Mouse (Mus musculus) midbrain, embryonic 12.5 days (tissue): ENCODE data around the gene Olfr116. TPM values are rescaled to one million over a fixed set of nuclear protein-coding genes. Genes with fewer than 3 reads are reported as not detected.

Experiments
- ATAC-seq: fragments of 200-750 bp; cut with Nextera tagmentation; 2 replicates; pipeline ENCODE4 v1.8.0; 2017; ENCODE audit warnings: low read depth, moderate TSS enrichment, moderate library complexity; ENCODE audit not compliant: low FRiP score
- H3K27ac ChIP-seq: fragments of 300-500 bp; sonication (generic); replicated peaks from 2 replicates; pipeline ENCODE4 v1.5.1; 2016; ENCODE audit warnings: mild to moderate bottlenecking
- H3K27me3 ChIP-seq: fragments of 300-500 bp; sonication (generic); 2 replicates; pipeline ENCODE4 v1.6.1; 2016; ENCODE audit warnings: mild to moderate bottlenecking
- H3K36me3 ChIP-seq: fragments of 300-500 bp; sonication (generic); 2 replicates; pipeline ENCODE4 v1.6.1; 2016
- H3K4me1 ChIP-seq: fragments of 300-500 bp; sonication (generic); 2 replicates; pipeline ENCODE4 v1.6.1; 2016
- H3K4me2 ChIP-seq: fragments of 300-500 bp; sonication (generic); replicated peaks from 2 replicates; pipeline ENCODE4 v1.6.1; 2016; ENCODE audit warnings: mild to moderate bottlenecking, moderate library complexity
- H3K4me3 ChIP-seq: fragments of 300-500 bp; sonication (generic); 2 replicates; pipeline ENCODE4 v1.5.1; 2016; ENCODE audit warnings: mild to moderate bottlenecking
- H3K9ac ChIP-seq: fragments of 300-500 bp; sonication (generic); replicated peaks from 2 replicates; pipeline ENCODE4 v1.6.1; 2016; ENCODE audit warnings: mild to moderate bottlenecking, moderate library complexity
- H3K9me3 ChIP-seq: fragments of 300-500 bp; sonication (generic); 2 replicates; pipeline ENCODE4 v1.6.1; 2016; ENCODE audit warnings: mild to moderate bottlenecking
- WGBS: fragments of 180-500 bp; shearing (Covaris S2); methylation state at CpG from one replicate; pipeline ENCODE4 v1.1.7; 2016; 5-methylcytosine and 5-hydroxymethylcytosine counted together
- polyA plus RNA-seq: library from polyadenylated mRNA; unstranded; fragments of >200 nt; fragmentation: Nextera tagmentation; extraction: Ambion mirVana; gene quantifications from 2 replicates; pipeline ENCODE4 v1.2.1, GENCODE M21; 2016

Olfr116 gene
- not detected in 2 replicates for polyA plus RNA-seq

GRCm38 (mm10) chr17:37627009-37627408 lies at the start of gene Olfr116, which contains the start of gene Olfr115:
Gene Olfr116 (minus strand): TSS chr17:37627199.
Gene Olfr115 (minus strand): TSS chr17:37627109.
- WGBS = 83% methylated on average over 2 of the region's 2 CpGs
- no peak for ATAC-seq
- Histone ChIP-seq H3K27me3 (no peaks in the 10 kb centered on the region), H3K4me2 (no peak within 1 kb of the TSS), H3K36me3 (no peaks in the 10 kb centered on the region), H3K4me3 (no peak within 1 kb of the TSS), H3K4me1 (no peaks in the 10 kb centered on the region), H3K9me3 (peaks cover 6% of the 10 kb centered on the region; the same call in 1 of the 2 replicates), H3K9ac (no peak within 1 kb of the TSS), H3K27ac (no peak within 1 kb of the TSS)

GRCm38 (mm10) chr17:37666688-37667087 lies 39.7 kb upstream of the Olfr116 start, which contains the start of gene Olfr118:
Gene Olfr118 (plus strand): TSS chr17:37666988.
- 70% methylated on average over 2 of the region's 2 CpGs for WGBS
- H3K4me3 ChIP-seq = no peak within 1 kb of the TSS
- no peak within 1 kb of the TSS for H3K27ac ChIP-seq
- no peak for ATAC-seq
- H3K4me2 ChIP-seq = no peak within 1 kb of the TSS
- no peaks in the 10 kb centered on the region for H3K9me3 ChIP-seq
- H3K36me3 ChIP-seq = no peaks in the 10 kb centered on the region
- H3K27me3 ChIP-seq = no peaks in the 10 kb centered on the region
- H3K9ac ChIP-seq = no peak within 1 kb of the TSS
- H3K4me1 ChIP-seq = no peaks in the 10 kb centered on the region

- no peak within 1 kb of the TSS for H3K4me2 ChIP-seq
- H3K36me3 ChIP-seq = no peaks in the 10 kb centered on the region
- H3K4me3 ChIP-seq = no peak within 1 kb of the TSS
- H3K27ac ChIP-seq = no peak within 1 kb of the TSS
- 78% methylated on average over 1 of the region's 1 CpGs for WGBS
- H3K4me1 ChIP-seq = no peaks in the 10 kb centered on the region
- no peak within 1 kb of the TSS for H3K9ac ChIP-seq
- H3K27me3 ChIP-seq = no peaks in the 10 kb centered on the region
- H3K9me3 ChIP-seq = no peaks in the 10 kb centered on the region
- ATAC-seq = no peak
Measured at GRCm38 (mm10) chr17:37663682-37664081, 36.7 kb upstream of the Olfr116 start, which contains the start of gene Olfr117. Gene Olfr117 (minus strand): TSS chr17:37663782.

DNA sequence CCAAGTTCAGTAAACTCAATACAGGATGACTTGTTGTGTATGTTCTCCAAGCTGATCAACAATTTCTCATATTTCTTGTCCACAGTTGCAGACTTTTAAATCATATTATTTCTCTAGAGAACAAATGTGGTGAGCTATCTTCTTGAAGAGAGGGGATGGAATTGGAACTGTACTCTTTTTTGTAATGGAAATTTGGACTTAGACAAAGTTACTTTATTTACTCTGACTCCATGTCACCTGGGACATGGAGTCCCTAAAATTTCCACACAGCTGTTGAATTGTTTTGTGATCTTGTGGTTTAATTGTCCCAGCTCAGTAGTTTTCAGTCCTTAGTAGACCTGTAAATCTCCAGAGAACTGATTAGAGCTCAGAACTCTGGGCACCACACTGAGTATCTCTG lies 34.4 kb downstream of the Olfr116 start, which contains the start of gene Olfr114:
Gene Olfr114, minus strand, starts transcription at position 101 of the 400 bp plus-strand sequence.
- H3K4me1 ChIP-seq = no peaks in the 10 kb centered on the region
- H3K36me3 ChIP-seq = no peaks in the 10 kb centered on the region
- no peak within 1 kb of the TSS for H3K27ac ChIP-seq
- no peak for ATAC-seq
- H3K4me3 ChIP-seq = no peak within 1 kb of the TSS
- no peak within 1 kb of the TSS for H3K4me2 ChIP-seq
- H3K27me3 ChIP-seq = no peaks in the 10 kb centered on the region
- no peaks in the 10 kb centered on the region for H3K9me3 ChIP-seq
- no peak within 1 kb of the TSS for H3K9ac ChIP-seq

- H3K9me3 ChIP-seq = no peaks in the 10 kb centered on the region
- ATAC-seq = no peak
- H3K9ac ChIP-seq = no peak within 1 kb of the TSS
- no peak within 1 kb of the TSS for H3K4me2 ChIP-seq
- no peak within 1 kb of the TSS for H3K27ac ChIP-seq
- H3K4me1 ChIP-seq = no peaks in the 10 kb centered on the region
- H3K27me3 ChIP-seq = no peaks in the 10 kb centered on the region
- no peaks in the 10 kb centered on the region for H3K36me3 ChIP-seq
- H3K4me3 ChIP-seq = no peak within 1 kb of the TSS
Measured at GRCm38 (mm10) chr17:37577563-37577962, 49.4 kb downstream of the Olfr116 start, which contains the start of gene Olfr113. Gene Olfr113 (minus strand): TSS chr17:37577663.

Other genes starting within 250 kb of the Olfr116 start
- not detected in 2 replicates for gene Olfr105-ps, start 248.2 kb downstream of the Olfr116 start, polyA plus RNA-seq
- gene Olfr106-ps, start 236.8 kb downstream of the Olfr116 start, polyA plus RNA-seq = not detected in 2 replicates
- not detected in 2 replicates for gene Olfr107, start 228.0 kb downstream of the Olfr116 start, polyA plus RNA-seq
- gene Olfr108, start 181.7 kb downstream of the Olfr116 start, polyA plus RNA-seq = not detected in 2 replicates
- gene Olfr109, start 168.3 kb downstream of the Olfr116 start, polyA plus RNA-seq = not detected in 2 replicates
- not detected in 2 replicates for gene H2-M2, start 143.6 kb downstream of the Olfr116 start, polyA plus RNA-seq
- not detected in 2 replicates for gene Olfr110, start 134.7 kb downstream of the Olfr116 start, polyA plus RNA-seq
- gene Olfr111, start 119.2 kb downstream of the Olfr116 start, polyA plus RNA-seq = not detected in 2 replicates
- not detected in 2 replicates for gene Olfr112, start 57.7 kb downstream of the Olfr116 start, polyA plus RNA-seq
- gene Olfr113, start 49.5 kb downstream of the Olfr116 start, polyA plus RNA-seq = not detected in 2 replicates
- not detected in 2 replicates for gene Olfr114, start 34.5 kb downstream of the Olfr116 start, polyA plus RNA-seq
- not detected in 2 replicates for gene Olfr115, start 90 bp downstream of the Olfr116 start, polyA plus RNA-seq
- gene Olfr117, start 36.6 kb upstream of the Olfr116 start, polyA plus RNA-seq = not detected in 2 replicates
- not detected in 2 replicates for gene Olfr118, start 39.8 kb upstream of the Olfr116 start, polyA plus RNA-seq
- not detected in 2 replicates for gene Olfr119, start 69.4 kb upstream of the Olfr116 start, polyA plus RNA-seq
- gene Olfr120, start 94.6 kb upstream of the Olfr116 start, polyA plus RNA-seq = not detected in 2 replicates
- not detected in 2 replicates for gene Olfr121, start 121.7 kb upstream of the Olfr116 start, polyA plus RNA-seq
- gene Olfr122, start 141.4 kb upstream of the Olfr116 start, polyA plus RNA-seq = not detected in 2 replicates
- gene Olfr123, start 166.3 kb upstream of the Olfr116 start, polyA plus RNA-seq = not detected in 2 replicates
- not detected in 2 replicates for gene Olfr124, start 172.7 kb upstream of the Olfr116 start, polyA plus RNA-seq
- not detected in 2 replicates for gene Olfr125, start 205.8 kb upstream of the Olfr116 start, polyA plus RNA-seq
- not detected in 2 replicates for gene Olfr126, start 220.3 kb upstream of the Olfr116 start, polyA plus RNA-seq